Mouse (Mus musculus): ENCODE measurements around the gene Tbc1d4. TPM values are rescaled to one million over a fixed set of nuclear protein-coding genes. Genes with fewer than 3 reads are reported as not detected.

Tbc1d4 gene
- total RNA-seq, 2 experiments from 2014 or later, result 22.1 to 26.2 TPM

GRCm38 (mm10) chr14:101541141-101541540, 67.8 kb downstream of the Tbc1d4 start:
- intact Hi-C loops (cut with DNase I; ENCODE audit: low total_unique reads), result no loop called here
- DNase-seq, result no peak

- intact Hi-C loops (cut with DNase I; ENCODE audit: low total_unique reads), result no loop called here
- DNase-seq, result peak; percentile 70
These were observed 68.5 kb downstream of the Tbc1d4 start for GRCm38 (mm10) chr14:101540466-101540865.

- DNase-seq, result no peak
- intact Hi-C loops (cut with DNase I; ENCODE audit: low total_unique reads), result no loop called here
These were observed 71.1 kb downstream of the Tbc1d4 start for GRCm38 (mm10) chr14:101537906-101538305.

GRCm38 (mm10) chr14:101537413-101537812, 71.6 kb downstream of the Tbc1d4 start:
- DNase-seq, result no peak
- intact Hi-C loops (cut with DNase I; ENCODE audit: low total_unique reads), result no loop called here

DNA sequence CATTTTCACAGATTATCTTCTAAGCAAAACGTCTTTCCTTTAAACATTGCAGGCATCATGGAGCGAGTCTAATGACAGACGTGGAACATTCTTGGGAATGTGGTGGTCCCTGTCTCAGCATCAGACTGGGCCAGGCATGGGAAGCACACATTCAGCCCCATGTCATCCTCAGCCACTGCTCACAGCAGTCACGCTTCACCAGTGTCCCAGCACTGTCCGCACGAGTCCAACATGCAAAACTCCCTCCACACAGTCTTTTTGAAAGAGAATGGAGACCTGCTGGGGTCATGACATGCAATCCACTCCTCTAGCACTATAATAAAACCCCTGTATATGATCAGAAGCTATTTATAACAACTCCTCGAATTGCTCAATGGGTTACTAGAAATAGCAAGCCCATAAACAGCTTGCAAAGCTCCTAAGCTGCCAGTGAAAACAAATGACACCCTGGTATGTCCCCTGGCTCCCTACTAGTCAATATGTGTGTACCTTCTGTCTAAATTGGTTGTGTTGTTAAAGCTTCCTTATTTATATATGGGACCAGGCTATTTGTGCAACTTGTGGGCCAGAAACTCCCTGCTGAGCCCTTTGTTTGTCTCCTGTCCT, 76.8 kb downstream of the Tbc1d4 start:
- no peak for DNase-seq
- intact Hi-C loops (cut with DNase I; ENCODE audit: low total_unique reads), result no loop called here

DNA sequence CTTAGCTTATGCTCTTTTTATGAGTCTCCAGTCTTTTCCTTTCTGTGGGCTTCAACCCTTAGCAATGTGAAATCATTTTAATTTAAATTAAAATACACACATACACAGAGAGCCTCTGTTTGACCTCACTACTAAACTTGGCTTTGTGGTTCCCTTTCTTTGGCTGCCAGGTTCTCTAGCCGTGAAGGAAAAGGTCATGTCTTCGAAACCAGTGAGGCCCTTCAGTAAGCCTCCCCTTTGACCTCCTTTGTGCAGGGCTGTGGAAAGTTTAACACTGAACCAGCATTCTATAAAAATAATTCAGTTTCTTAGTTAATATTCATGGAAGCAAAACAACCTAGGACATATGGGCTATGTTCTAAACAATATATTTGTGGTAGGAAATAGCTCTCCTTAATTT, 78.5 kb downstream of the Tbc1d4 start:
- intact Hi-C loops (cut with DNase I; ENCODE audit: low total_unique reads), result no loop called here
- DNase-seq, result no peak

DNA sequence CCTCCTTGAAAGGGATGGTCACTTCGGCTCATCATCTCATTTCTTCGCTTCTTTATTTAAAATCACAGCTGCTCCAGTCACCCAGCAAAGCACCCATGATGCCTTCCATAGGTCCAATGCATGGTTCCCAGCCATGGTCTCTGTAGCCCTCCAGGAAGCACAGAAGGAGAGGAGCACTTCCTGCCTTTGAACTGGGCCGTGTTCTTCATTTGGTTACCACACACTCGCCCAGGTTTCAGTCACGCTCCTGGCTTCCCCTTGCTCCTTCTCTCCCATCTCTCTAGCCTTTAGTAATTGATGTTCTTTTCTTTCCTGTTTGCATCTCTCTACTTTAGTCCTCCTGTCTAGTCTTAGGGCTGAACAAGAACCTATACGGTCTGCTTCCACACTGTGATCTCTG, 79.8 kb downstream of the Tbc1d4 start:
- intact Hi-C loops (cut with DNase I; ENCODE audit: low total_unique reads), result no loop called here
- DNase-seq, result no peak

- intact Hi-C loops (cut with DNase I; ENCODE audit: low total_unique reads), result no loop called here
- no peak for DNase-seq
These were observed 81.5 kb downstream of the Tbc1d4 start for GRCm38 (mm10) chr14:101527420-101527996.

DNA sequence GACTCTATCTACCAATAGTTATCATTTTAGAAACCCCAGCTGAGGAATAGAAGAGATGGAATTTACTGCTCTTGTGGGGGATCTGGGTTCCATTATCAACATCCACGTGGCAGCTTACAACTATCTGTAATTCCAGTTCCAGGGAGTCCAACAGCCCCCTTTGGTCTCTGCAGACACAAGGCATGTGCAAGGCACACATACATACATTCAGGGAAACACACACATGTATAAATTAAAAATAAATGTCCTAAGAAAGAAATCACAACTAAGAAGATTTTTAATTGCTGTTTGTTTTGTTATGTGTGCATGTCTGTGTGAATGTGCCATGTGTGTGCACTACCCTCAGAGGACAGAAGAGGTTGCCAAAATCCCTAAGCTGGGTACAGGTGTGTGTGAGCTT, 82.5 kb downstream of the Tbc1d4 start:
- intact Hi-C loops (cut with DNase I; ENCODE audit: low total_unique reads), result no loop called here
- DNase-seq, result no peak

DNA sequence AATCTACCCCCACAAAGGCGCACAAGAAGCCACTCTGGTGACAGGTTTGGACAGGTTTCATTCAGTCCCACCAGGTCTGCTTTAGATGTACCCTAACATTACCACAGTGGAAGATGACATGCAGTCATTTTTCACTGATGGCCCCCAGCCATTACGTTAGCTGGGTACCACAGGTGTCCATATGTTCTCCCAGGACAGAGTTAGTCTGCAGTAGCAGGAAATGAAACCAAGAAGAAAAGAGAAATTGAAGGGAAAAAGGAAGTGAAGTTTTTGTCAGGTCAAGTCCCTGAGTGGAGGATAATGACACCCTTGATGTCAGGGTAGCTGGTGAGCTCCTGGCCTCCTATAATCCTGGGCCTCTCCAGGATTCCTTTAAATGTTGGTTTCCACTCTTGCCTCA, 89.0 kb downstream of the Tbc1d4 start:
- intact Hi-C loops (cut with DNase I; ENCODE audit: low total_unique reads), result loop anchor here (10.0 kb wide), 1 partner anchor 85 kb away; the partner anchor contains the start of gene Tbc1d4
- DNase-seq, result no peak

DNA sequence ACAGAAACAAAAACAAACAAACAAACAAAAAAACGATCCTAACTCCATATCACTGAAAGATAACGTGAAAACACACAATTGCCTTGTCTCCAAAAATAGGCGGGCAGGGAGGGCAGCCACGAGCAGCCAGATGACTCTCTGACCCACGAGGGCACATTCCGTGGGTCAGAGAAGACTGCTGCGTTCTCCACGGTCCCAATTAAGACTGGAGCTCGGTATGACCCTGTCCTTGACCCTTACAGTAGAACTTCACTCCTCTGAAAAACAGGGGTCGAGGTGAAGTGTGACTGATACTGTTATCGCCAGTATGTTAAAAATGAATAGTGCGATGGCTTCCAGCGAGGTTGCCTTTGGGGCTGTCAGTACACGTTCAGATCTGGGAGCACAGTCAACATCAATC, 90.7 kb downstream of the Tbc1d4 start:
- no peak for DNase-seq
- intact Hi-C loops (cut with DNase I; ENCODE audit: low total_unique reads), result loop anchor here (10.0 kb wide), 1 partner anchor 87 kb away; the partner anchor contains the start of gene Tbc1d4

DNA sequence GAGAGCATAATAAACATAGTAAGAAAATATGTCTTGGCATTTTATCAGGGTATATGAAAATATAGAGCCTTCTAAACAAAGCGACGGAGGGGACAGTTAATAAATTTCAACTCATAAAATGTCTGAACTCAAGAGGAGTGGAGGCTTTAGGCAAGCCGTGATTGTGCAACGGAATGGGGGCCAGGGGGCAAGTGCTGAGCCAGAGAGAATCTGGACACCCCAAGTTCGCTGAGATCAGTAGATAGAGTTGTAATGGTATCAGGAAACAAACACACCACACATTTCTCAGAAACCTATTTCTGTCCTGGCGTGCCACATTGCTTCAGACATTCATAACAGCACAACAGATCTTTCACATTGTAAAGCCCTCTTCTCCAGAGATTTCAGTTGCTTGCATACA, 91.2 kb downstream of the Tbc1d4 start:
- peak; percentile 42 for DNase-seq
- intact Hi-C loops (cut with DNase I; ENCODE audit: low total_unique reads), result loop anchor here (10.0 kb wide), 1 partner anchor 87 kb away; the partner anchor contains the start of gene Tbc1d4

DNA sequence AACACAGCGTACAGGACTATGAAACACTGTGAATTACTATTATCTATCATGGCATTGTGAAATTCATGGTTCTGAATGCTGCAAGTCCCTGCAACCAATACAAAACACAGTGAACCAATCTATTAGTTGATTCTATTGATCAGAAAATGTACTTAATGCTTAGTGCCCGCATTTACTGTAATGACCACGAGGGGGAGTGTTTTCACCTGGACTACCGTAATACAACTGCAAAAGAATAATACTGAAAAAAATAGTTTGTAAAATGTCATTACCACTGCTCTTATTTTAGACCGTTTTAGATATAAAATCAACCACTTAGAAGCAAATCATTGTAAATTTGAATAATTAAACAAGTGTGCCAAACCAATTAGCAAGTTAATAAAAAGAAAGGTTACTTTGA, 91.7 kb downstream of the Tbc1d4 start:
- intact Hi-C loops (cut with DNase I; ENCODE audit: low total_unique reads), result loop anchor here (10.0 kb wide), 1 partner anchor 87 kb away; the partner anchor contains the start of gene Tbc1d4
- DNase-seq, result no peak

GRCm38 (mm10) chr14:101516864-101517263, 92.1 kb downstream of the Tbc1d4 start:
- intact Hi-C loops (cut with DNase I; ENCODE audit: low total_unique reads), result loop anchor here (10.0 kb wide), 1 partner anchor 88 kb away; the partner anchor contains the start of gene Tbc1d4
- no peak for DNase-seq

GRCm38 (mm10) chr14:101516031-101516430, 93.0 kb downstream of the Tbc1d4 start:
- intact Hi-C loops (cut with DNase I; ENCODE audit: low total_unique reads), result loop anchor here (10.0 kb wide), 1 partner anchor 89 kb away; the partner anchor contains the start of gene Tbc1d4
- no peak for DNase-seq

GRCm38 (mm10) chr14:101515271-101515670, 93.7 kb downstream of the Tbc1d4 start:
- DNase-seq, result no peak
- intact Hi-C loops (cut with DNase I; ENCODE audit: low total_unique reads), result loop anchor here (10.0 kb wide), 1 partner anchor 90 kb away; the partner anchor contains the start of gene Tbc1d4

GRCm38 (mm10) chr14:101514557-101514971, 94.4 kb downstream of the Tbc1d4 start:
- intact Hi-C loops (cut with DNase I; ENCODE audit: low total_unique reads), result loop anchor here (10.0 kb wide), 1 partner anchor 90 kb away; the partner anchor contains the start of gene Tbc1d4
- no peak for DNase-seq

GRCm38 (mm10) chr14:101513163-101513562, 95.8 kb downstream of the Tbc1d4 start:
- intact Hi-C loops (cut with DNase I; ENCODE audit: low total_unique reads), result loop anchor here (10.0 kb wide), 1 partner anchor 92 kb away; the partner anchor contains the start of gene Tbc1d4
- DNase-seq, result no peak

- DNase-seq, result no peak
- intact Hi-C loops (cut with DNase I; ENCODE audit: low total_unique reads), result loop anchor here (10.0 kb wide), 1 partner anchor 93 kb away; the partner anchor contains the start of gene Tbc1d4
These were observed 97.6 kb downstream of the Tbc1d4 start for GRCm38 (mm10) chr14:101511410-101511809.

- no peak for DNase-seq
- intact Hi-C loops (cut with DNase I; ENCODE audit: low total_unique reads), result loop anchor here (10.0 kb wide), 1 partner anchor 94 kb away; the partner anchor contains the start of gene Tbc1d4
These were observed 98.3 kb downstream of the Tbc1d4 start for GRCm38 (mm10) chr14:101510540-101511313.

Data from gastrocnemius, postnatal 14 days (tissue).